Mouse (Mus musculus) thymus, adult 2 months (tissue): ENCODE results near the gene Psap.

Experiments
- CTCF ChIP-seq: fragments of 200-500 bp; IDR thresholded peaks from 2 replicates; pipeline ENCODE4 v1.5.1; 2012; ENCODE audit warnings: mild to moderate bottlenecking, control low read depth, low read length, moderate library complexity, borderline replicate concordance; ENCODE audit not compliant: control insufficient read depth, poor library complexity, insufficient read depth; ENCODE audit errors: extremely low read depth
- POLR2A ChIP-seq: fragments of 200-500 bp; IDR thresholded peaks from 2 replicates; pipeline ENCODE4 v1.6.1; 2012; ENCODE audit warnings: mild to moderate bottlenecking, low read length, control low read depth, moderate library complexity; ENCODE audit not compliant: control insufficient read depth, poor library complexity, insufficient read depth; ENCODE audit errors: extremely low read depth

DNA sequence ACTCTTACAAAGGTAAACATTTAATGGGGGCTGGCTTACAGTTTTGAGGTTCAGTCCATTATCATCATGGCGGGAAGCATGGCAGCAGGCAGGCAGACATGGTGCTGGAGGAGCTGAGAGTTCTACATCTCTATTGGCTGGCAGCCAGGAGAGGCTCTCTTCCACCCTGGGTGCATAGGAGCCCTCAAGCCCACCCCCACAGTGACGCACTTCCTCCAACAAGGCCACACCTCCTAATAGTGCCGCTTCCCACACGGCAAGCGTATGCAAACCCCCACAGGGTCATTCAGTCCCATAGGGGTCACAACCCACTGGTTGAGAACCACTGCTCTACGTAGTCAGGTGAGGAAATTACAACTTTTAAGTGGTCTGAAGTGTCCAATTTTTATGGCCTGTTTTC lies 37.0 kb upstream of the Psap start:
- TF ChIP-seq POLR2A (no peak), CTCF (no peak)
